Mouse (Mus musculus) spleen, embryonic (tissue): ENCODE measurements at regions not wholly inside any gene's neighbourhood (a gene's known extent, or its start where the extent isn't known, plus 50 kb on each side); places are given as distances from the start of the nearest gene placed in this dataset.

Experiments
- CTCF ChIA-PET: fragments of 350-600 bp; sonication (Branson Sonifier 250); formaldehyde crosslinking; loops from one replicate; lab custom pipeline; 2022; lab: Charles Lee

- CTCF ChIA-PET, result no interaction called here
Observed at GRCm38 (mm10) chr17:15981558-15981957, 150.7 kb upstream of the Rgmb start.

GRCm38 (mm10) chr17:15977374-15978031 lies 146.7 kb upstream of the Rgmb start:
- CTCF ChIA-PET, result no interaction called here

GRCm38 (mm10) chr17:15971351-15971685 lies 140.5 kb upstream of the Rgmb start:
- CTCF ChIA-PET, result no interaction called here

GRCm38 (mm10) chr17:15970481-15971350 lies 139.9 kb upstream of the Rgmb start:
- CTCF ChIA-PET, result no interaction called here

GRCm38 (mm10) chr17:15968331-15968730 lies 137.5 kb upstream of the Rgmb start:
- CTCF ChIA-PET, result no interaction called here

GRCm38 (mm10) chr17:15955656-15956055 lies 124.8 kb upstream of the Rgmb start:
- CTCF ChIA-PET, result no interaction called here

GRCm38 (mm10) chr17:15951641-15952040 lies 120.8 kb upstream of the Rgmb start:
- CTCF ChIA-PET, result no interaction called here

GRCm38 (mm10) chr17:15949753-15950152 lies 118.9 kb upstream of the Rgmb start:
- CTCF ChIA-PET, result no interaction called here

- CTCF ChIA-PET, result no interaction called here
Observed at GRCm38 (mm10) chr17:15942378-15942777, 111.5 kb upstream of the Rgmb start.

GRCm38 (mm10) chr17:15918609-15919008 lies 87.8 kb upstream of the Rgmb start:
- CTCF ChIA-PET, result no interaction called here

- CTCF ChIA-PET, result interaction anchor here (0.7 kb wide), 1 partner anchor 872 kb away, joined by 6 read pairs; no protein-coding TSS in a partner anchor
Observed at GRCm38 (mm10) chr17:15898689-15899419, 68.0 kb upstream of the Rgmb start.

- CTCF ChIA-PET, result no interaction called here
Observed at GRCm38 (mm10) chr17:15895968-15896367, 65.1 kb upstream of the Rgmb start.

GRCm38 (mm10) chr17:15891896-15892675 lies 61.2 kb upstream of the Rgmb start:
- CTCF ChIA-PET, result no interaction called here

GRCm38 (mm10) chr17:15890595-15891140 lies 59.8 kb upstream of the Rgmb start:
- CTCF ChIA-PET, result no interaction called here

GRCm38 (mm10) chr17:15882803-15883202 lies 52.0 kb upstream of the Rgmb start:
- CTCF ChIA-PET, result no interaction called here

- CTCF ChIA-PET, result no interaction called here
Observed at GRCm38 (mm10) chr17:15882245-15882644, 51.4 kb upstream of the Rgmb start.
